Comparison of ENCODE assay signal across 40 mouse cellular contexts in the genomic region with DNA sequence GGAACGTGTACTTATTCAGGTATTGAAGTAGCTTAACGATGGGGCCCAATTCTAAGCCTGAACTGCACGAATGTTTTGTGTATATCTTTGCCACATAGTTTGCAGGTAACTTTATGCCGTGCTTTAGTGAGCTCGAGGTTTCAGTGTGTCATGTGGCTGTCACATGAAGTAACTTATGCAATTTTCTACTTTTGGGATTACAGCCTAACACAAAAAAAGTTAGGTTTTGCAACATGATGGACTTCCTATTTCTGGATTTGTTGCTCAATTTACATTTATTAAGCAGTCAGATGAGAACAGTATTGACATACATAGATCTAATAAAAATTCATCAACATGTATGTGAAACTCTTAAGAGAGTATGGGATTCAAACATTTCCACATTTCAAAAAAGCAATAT. TPM values are rescaled to one million over a fixed set of nuclear protein-coding genes. Genes with fewer than 3 reads are reported as not detected.
DNase-seq lines count a peak whose midpoint lies in the region; ATAC-seq and TF ChIP-seq lines count a peak whose summit lies in the region.
"Had no signal": no experiment of that assay in that cellular context is flagged by ENCODE, and none has a peak within 500 bp of the region (broad histone marks: within the 10 kb centered on the region; RNA-seq: fewer than 3 reads in every experiment).

No protein-coding gene starts in this region.

- H3K4me1 ChIP-seq in liver, adult 2 months (ENCODE audit: control insufficient read depth, insufficient read depth, low read length): no peaks in the 10 kb centered on the region
- peaks cover 6% of the 10 kb centered on the region; the same call in 1 of the 2 replicates for H3K4me1 ChIP-seq in liver, embryonic 12.5 days
- peaks cover 3% of the 10 kb centered on the region; the same call in 1 of the 2 replicates for H3K4me1 ChIP-seq in midbrain, embryonic 11.5 days (ENCODE audit: control insufficient read depth, insufficient read depth, low read length)
- peaks cover 7% of the 10 kb centered on the region; the same call in 1 of the 2 replicates for H3K4me1 ChIP-seq in midbrain, embryonic 14.5 days (ENCODE audit: control insufficient read depth, insufficient read depth, low read length)
- H3K4me1 ChIP-seq: embryonic facial prominence, embryonic 13.5 days had no signal

- no peak for TF ChIP-seq POLR2A in liver, adult 2 months (IDR thresholded peaks at IDR 0.05; ENCODE audit: extremely low read depth, insufficient read depth, low read length)

- no peaks in the 10 kb centered on the region for H3K9me3 ChIP-seq in liver, embryonic 12.5 days (replicated peaks)
- H3K9me3 ChIP-seq in midbrain, embryonic 11.5 days (ENCODE audit: control insufficient read depth, low read length): no peaks in the 10 kb centered on the region
- no peaks in the 10 kb centered on the region for H3K9me3 ChIP-seq in midbrain, embryonic 14.5 days (ENCODE audit: control insufficient read depth, low read length)
- H3K9me3 ChIP-seq: embryonic facial prominence, embryonic 10.5 days; embryonic facial prominence, embryonic 13.5 days; forebrain, embryonic 10.5 days; forebrain, embryonic 13.5 days; G1E; heart, embryonic 10.5 days; heart, embryonic 13.5 days had no signal

- WGBS in liver, adult 2 months: 86% methylated on average over 5 of the region's 5 CpGs
- WGBS in liver, embryonic 12.5 days (ENCODE audit: insufficient replicate concordance): 66% methylated on average over 5 of the region's 5 CpGs
- WGBS in midbrain, embryonic 11.5 days: 85% methylated on average over 5 of the region's 5 CpGs
- 90% methylated on average over 5 of the region's 5 CpGs for WGBS in midbrain, embryonic 14.5 days

- H3K27me3 ChIP-seq in liver, adult 2 months (ENCODE audit: control insufficient read depth, insufficient read depth, low read length): peaks cover 3% of the 10 kb centered on the region
- H3K27me3 ChIP-seq in liver, embryonic 12.5 days (replicated peaks): peaks cover 36% of the 10 kb centered on the region
- H3K27me3 ChIP-seq in midbrain, embryonic 11.5 days (ENCODE audit: control insufficient read depth, insufficient read depth, low read length): peaks cover 4% of the 10 kb centered on the region
- peaks cover 5% of the 10 kb centered on the region; the same call in 1 of the 2 replicates for H3K27me3 ChIP-seq in midbrain, embryonic 14.5 days (ENCODE audit: control insufficient read depth, insufficient read depth, low read length)
- H3K27me3 ChIP-seq: CH12.LX had no signal

- peak; percentile 18 for DNase-seq in liver, adult 2 months (ENCODE audit: extremely low read depth, low read depth, low spot score)
- peak; percentile 70 for DNase-seq in midbrain, embryonic 11.5 days (ENCODE audit: low spot score, missing footprints)
- DNase-seq in midbrain, embryonic 14.5 days: no peak
- no peak for DNase-seq in embryo, embryonic 10 days (ENCODE audit: low spot score)
- DNase-seq in kidney, adult 11 months: no peak
- no peak for DNase-seq in right cerebral cortex, postnatal 25 days
- DNase-seq: adrenal gland, postnatal 10 days; adrenal gland, postnatal 36 days; B cell, adult 2 months; cerebellum, adult 11 months; cerebellum, adult 2 months; cerebellum, adult 9-11 months; cerebellum, postnatal 25 days; embryo, embryonic 11 days; forebrain, postnatal 0 days; gastrocnemius, adult 2 months; gastrocnemius, postnatal 14 days; heart, adult 2 months; heart, postnatal 14 days; heart, postnatal 4 days had no signal

- no peak overlapping the region for H3K9ac ChIP-seq in liver, adult 2 months (ENCODE audit: low read depth, low read length)
- no peak overlapping the region for H3K9ac ChIP-seq in liver, embryonic 12.5 days
- H3K9ac ChIP-seq in midbrain, embryonic 11.5 days (ENCODE audit: low read length): no peak overlapping the region
- no peak overlapping the region for H3K9ac ChIP-seq in midbrain, embryonic 14.5 days (replicated peaks; ENCODE audit: low read length)
- H3K9ac ChIP-seq: embryonic facial prominence, embryonic 13.5 days; forebrain, embryonic 13.5 days; forebrain, postnatal 0 days; heart, embryonic 13.5 days; hindbrain, embryonic 14.5 days had no signal

- no peaks in the 10 kb centered on the region for H3K79me2 ChIP-seq in liver, adult 2 months (ENCODE audit: control insufficient read depth, insufficient read depth, low read length)

- H3K36me3 ChIP-seq in liver, adult 2 months (ENCODE audit: control insufficient read depth, insufficient read depth, low read length): no peaks in the 10 kb centered on the region
- no peaks in the 10 kb centered on the region for H3K36me3 ChIP-seq in liver, embryonic 12.5 days
- no peaks in the 10 kb centered on the region for H3K36me3 ChIP-seq in midbrain, embryonic 11.5 days (ENCODE audit: control insufficient read depth, insufficient read depth, low read length)
- H3K36me3 ChIP-seq in midbrain, embryonic 14.5 days (ENCODE audit: control insufficient read depth, insufficient read depth, low read length): no peaks in the 10 kb centered on the region
- H3K36me3 ChIP-seq: embryonic facial prominence, embryonic 10.5 days; embryonic facial prominence, embryonic 13.5 days; forebrain, embryonic 10.5 days; G1E; heart, embryonic 10.5 days; heart, embryonic 13.5 days had no signal

- TF ChIP-seq CTCF in liver, adult 2 months (IDR thresholded peaks at IDR 0.05; ENCODE audit: low read depth, low read length): no peak

- H3K4me2 ChIP-seq in liver, embryonic 12.5 days: no peak overlapping the region
- no peak overlapping the region for H3K4me2 ChIP-seq in midbrain, embryonic 11.5 days
- no peak overlapping the region for H3K4me2 ChIP-seq in midbrain, embryonic 14.5 days (ENCODE audit: low read length)
- H3K4me2 ChIP-seq: embryonic facial prominence, embryonic 13.5 days; forebrain, embryonic 13.5 days; heart, embryonic 13.5 days; hindbrain, embryonic 14.5 days had no signal

- no peak for ATAC-seq in liver, embryonic 12.5 days
- ATAC-seq in midbrain, embryonic 11.5 days (ENCODE audit: low FRiP score): no peak
- no peak for ATAC-seq in midbrain, embryonic 14.5 days (ENCODE audit: low FRiP score, low TSS enrichment)
- ATAC-seq in megakaryocyte, adult 5-6 weeks (ENCODE audit: poor library complexity, severe bottlenecking): peak; percentile 73
- ATAC-seq: forebrain, embryonic 13.5 days; forebrain, postnatal 0 days; hindbrain, postnatal 0 days; Patski had no signal

- H3K4me3 ChIP-seq in liver, adult 2 months (ENCODE audit: insufficient read depth, low read depth, low read length): no peak overlapping the region
- H3K4me3 ChIP-seq in liver, embryonic 12.5 days: no peak overlapping the region
- no peak overlapping the region for H3K4me3 ChIP-seq in midbrain, embryonic 11.5 days (ENCODE audit: low read depth, low read length)
- no peak overlapping the region for H3K4me3 ChIP-seq in midbrain, embryonic 14.5 days (replicated peaks; ENCODE audit: low read depth, low read length)
- H3K4me3 ChIP-seq: embryonic facial prominence, embryonic 10.5 days; embryonic facial prominence, embryonic 13.5 days; erythroblast, embryonic 14.5 days; forebrain, embryonic 10.5 days; forebrain, embryonic 13.5 days; gastrocnemius, adult 2 months; heart, adult 2 months; heart, embryonic 10.5 days; heart, embryonic 13.5 days had no signal

- no peak overlapping the region for H3K27ac ChIP-seq in liver, adult 2 months (replicated peaks; ENCODE audit: insufficient read depth, low read depth, low read length)
- H3K27ac ChIP-seq in liver, embryonic 12.5 days: no peak overlapping the region
- no peak overlapping the region for H3K27ac ChIP-seq in midbrain, embryonic 11.5 days (ENCODE audit: low read depth, low read length)
- H3K27ac ChIP-seq in midbrain, embryonic 14.5 days (replicated peaks; ENCODE audit: low read depth, low read length): no peak overlapping the region
- H3K27ac ChIP-seq: embryonic facial prominence, embryonic 10.5 days; embryonic facial prominence, embryonic 13.5 days; forebrain, embryonic 10.5 days; forebrain, embryonic 13.5 days; gastrocnemius, adult 2 months; heart, adult 2 months; heart, embryonic 10.5 days; heart, embryonic 13.5 days; hindbrain, embryonic 14.5 days; hindbrain, postnatal 0 days had no signal

RNA-seq across cellular contexts. Expression of gene Mak, which starts 5.7 kb away (rescaled TPM):
- total RNA-seq in liver, adult 2 months (2014; rRNA removed): under 0.01 TPM in 1 of 2 replicates, not detected in the other
- polyA plus RNA-seq in liver, adult 2 months (2012; rRNA removed): 0.04 TPM in 1 of 2 replicates, not detected in the other
- polyA plus RNA-seq in liver, embryonic 12.5 days (2016; fragmentation: Nextera tagmentation; extraction: Ambion mirVana): 0.15 and 0.28 TPM in 2 replicates
- polyA plus RNA-seq in midbrain, embryonic 11.5 days (2014; fragmentation: Nextera tagmentation; extraction: Ambion mirVana): 0.61 TPM in 2 replicates
- polyA plus RNA-seq in midbrain, embryonic 14.5 days (2014; fragmentation: Nextera tagmentation; extraction: Ambion mirVana): 1.7 and 2.1 TPM in 2 replicates
- 0.23 and 0.27 TPM in 2 replicates for total RNA-seq in megakaryocyte, adult 5-6 weeks (2015)
- total RNA-seq in megakaryocyte, adult 5-6 weeks (2017): 0.22 and 0.41 TPM in 2 replicates
- total RNA-seq: adrenal gland, postnatal 36 days; CH12.LX; common myeloid progenitor, adult 5-6 weeks; gastrocnemius, adult 2 months; gastrocnemius, postnatal 14 days; heart, adult 2 months; heart, postnatal 4 days had no signal
- polyA plus RNA-seq: erythroblast, embryonic 14.5 days; G1E had no signal

RNA-seq across cellular contexts. Expression of gene Gcm2, which starts 37.0 kb away (rescaled TPM):
- total RNA-seq in liver, adult 2 months (2014; rRNA removed): not detected in 2 replicates
- polyA plus RNA-seq in liver, adult 2 months (2012; rRNA removed): not detected in 2 replicates
- not detected in 2 replicates for polyA plus RNA-seq in liver, embryonic 12.5 days (2016; fragmentation: Nextera tagmentation; extraction: Ambion mirVana)
- not detected in 2 replicates for polyA plus RNA-seq in midbrain, embryonic 11.5 days (2014; fragmentation: Nextera tagmentation; extraction: Ambion mirVana)
- not detected in 2 replicates for polyA plus RNA-seq in midbrain, embryonic 14.5 days (2014; fragmentation: Nextera tagmentation; extraction: Ambion mirVana)
- not detected in 2 replicates for total RNA-seq in megakaryocyte, adult 5-6 weeks (2015)
- total RNA-seq in megakaryocyte, adult 5-6 weeks (2017): 0.26 TPM in 1 of 2 replicates, not detected in the other
- total RNA-seq: adrenal gland, adult 18-20 months; adrenal gland, postnatal 10 days; adrenal gland, postnatal 36 days; common myeloid progenitor, adult 5-6 weeks; forebrain, postnatal 0 days; G1E; gastrocnemius, adult 2 months; gastrocnemius, postnatal 14 days; heart, adult 2 months; heart, postnatal 14 days; heart, postnatal 4 days; hindbrain, postnatal 0 days had no signal
- polyA plus RNA-seq: cerebellum, adult 2 months; embryonic facial prominence, embryonic 13.5 days; erythroblast, embryonic 14.5 days; forebrain, embryonic 10.5 days; forebrain, embryonic 13.5 days; forebrain, postnatal 0 days; frontal cortex, adult 2 months; G1E; gonadal fat pad, adult 2 months; heart, adult 2 months; heart, embryonic 13.5 days; heart, embryonic 16.5 days; hindbrain, embryonic 14.5 days; hindbrain, postnatal 0 days; Patski had no signal

RNA-seq across cellular contexts. Expression of gene Sycp2l, which starts 40.3 kb away (rescaled TPM):
- total RNA-seq in liver, adult 2 months (2014; rRNA removed): not detected in 2 replicates
- polyA plus RNA-seq in liver, adult 2 months (2012; rRNA removed): not detected in 2 replicates
- not detected in 2 replicates for polyA plus RNA-seq in liver, embryonic 12.5 days (2016; fragmentation: Nextera tagmentation; extraction: Ambion mirVana)
- polyA plus RNA-seq in midbrain, embryonic 11.5 days (2014; fragmentation: Nextera tagmentation; extraction: Ambion mirVana): not detected in 2 replicates
- polyA plus RNA-seq in midbrain, embryonic 14.5 days (2014; fragmentation: Nextera tagmentation; extraction: Ambion mirVana): not detected in 2 replicates
- not detected in 2 replicates for total RNA-seq in megakaryocyte, adult 5-6 weeks (2015)
- not detected in 2 replicates for total RNA-seq in megakaryocyte, adult 5-6 weeks (2017)
- total RNA-seq: adrenal gland, adult 18-20 months; adrenal gland, postnatal 10 days; adrenal gland, postnatal 36 days; common myeloid progenitor, adult 5-6 weeks; forebrain, postnatal 0 days; G1E; gastrocnemius, adult 2 months; gastrocnemius, postnatal 14 days; heart, adult 2 months; heart, postnatal 14 days; heart, postnatal 4 days; hindbrain, postnatal 0 days had no signal
- polyA plus RNA-seq: erythroblast, embryonic 14.5 days; forebrain, embryonic 10.5 days; forebrain, postnatal 0 days; G1E; gonadal fat pad, adult 2 months; heart, adult 2 months; heart, embryonic 10.5 days; heart, embryonic 16.5 days; hindbrain, embryonic 11.5 days; hindbrain, embryonic 14.5 days; Patski had no signal

RNA-seq across cellular contexts. Expression of gene Tmem14c, which starts 57.7 kb away (rescaled TPM):
- total RNA-seq in liver, adult 2 months (2014; rRNA removed): 149 and 153 TPM in 2 replicates
- 201 and 244 TPM in 2 replicates for polyA plus RNA-seq in liver, adult 2 months (2012; rRNA removed)
- 916 and 938 TPM in 2 replicates for polyA plus RNA-seq in liver, embryonic 12.5 days (2016; fragmentation: Nextera tagmentation; extraction: Ambion mirVana)
- polyA plus RNA-seq in midbrain, embryonic 11.5 days (2014; fragmentation: Nextera tagmentation; extraction: Ambion mirVana): 198 and 200 TPM in 2 replicates
- polyA plus RNA-seq in midbrain, embryonic 14.5 days (2014; fragmentation: Nextera tagmentation; extraction: Ambion mirVana): 127 and 130 TPM in 2 replicates
- total RNA-seq in megakaryocyte, adult 5-6 weeks (2015): 208 and 221 TPM in 2 replicates
- total RNA-seq in megakaryocyte, adult 5-6 weeks (2017): 112 and 125 TPM in 2 replicates

Comparison
In these comparisons a context has a peak if more than half of its experiments do, and no peak if none do; other contexts are left out.
1. DNase-seq: peak in liver, adult 2 months (single experiment) and midbrain, embryonic 11.5 days (single experiment); none in midbrain, embryonic 14.5 days (single experiment), embryo, embryonic 10 days (single experiment), kidney, adult 11 months (single experiment) and right cerebral cortex, postnatal 25 days (single experiment).